Mouse (Mus musculus) lung, embryonic 16.5 days (tissue): Measurements from ENCODE around the gene Boc. TPM values are rescaled to one million over a fixed set of nuclear protein-coding genes. Genes with fewer than 3 reads are reported as not detected.

ENCODE experiments used
- ATAC-seq: fragments of 200-750 bp; cut with Nextera tagmentation; 2 replicates; pipeline ENCODE4 v1.8.0; 2017; ENCODE audit warnings: low read depth, mild to moderate bottlenecking, moderate library complexity
- H3K27ac ChIP-seq: fragments of 300-500 bp; sonication (generic); 2 replicates; pipeline ENCODE4 v1.5.1; 2014; ENCODE audit warnings: mild to moderate bottlenecking, control low read depth, low read length
- H3K27me3 ChIP-seq: fragments of 300-500 bp; sonication (generic); 2 replicates; pipeline ENCODE4 v1.6.1; 2014; ENCODE audit warnings: low read depth, low read length, mixed read lengths; ENCODE audit not compliant: control insufficient read depth, insufficient read depth
- H3K36me3 ChIP-seq: fragments of 300-500 bp; sonication (generic); 2 replicates; pipeline ENCODE4 v1.6.1; 2014; ENCODE audit warnings: low read length; ENCODE audit not compliant: control insufficient read depth, insufficient read depth
- H3K4me1 ChIP-seq: fragments of 300-500 bp; sonication (generic); replicated peaks from 2 replicates; pipeline ENCODE4 v1.6.1; 2014; ENCODE audit warnings: low read length, mixed read lengths; ENCODE audit not compliant: control insufficient read depth, insufficient read depth
- H3K4me2 ChIP-seq: fragments of 300-500 bp; sonication (generic); 2 replicates; pipeline ENCODE4 v1.6.1; 2014; ENCODE audit warnings: low read depth, low read length, control low read depth
- H3K4me3 ChIP-seq: fragments of 300-500 bp; sonication (generic); 2 replicates; pipeline ENCODE4 v1.5.1; 2014; ENCODE audit warnings: mild to moderate bottlenecking, low read length, control low read depth
- H3K9ac ChIP-seq: fragments of 300-500 bp; sonication (generic); 2 replicates; pipeline ENCODE4 v1.6.1; 2014; ENCODE audit warnings: low read length, control low read depth
- H3K9me3 ChIP-seq: fragments of 300-500 bp; sonication (generic); 2 replicates; pipeline ENCODE4 v1.6.1; 2016; ENCODE audit warnings: low read length; ENCODE audit not compliant: control insufficient read depth
- WGBS: fragments of 180-500 bp; shearing (Covaris S2); extraction: QIAGEN DNeasy Blood & Tissue Kit; methylation state at CpG from one replicate; pipeline ENCODE4 v1.1.7; 2014; 5-methylcytosine and 5-hydroxymethylcytosine counted together
- polyA plus RNA-seq: library from polyadenylated mRNA; unstranded; fragments of >200 nt; fragmentation: Nextera tagmentation; extraction: Ambion mirVana; gene quantifications from 2 replicates; pipeline ENCODE4 v1.2.1, GENCODE M21; 2015

Gene Boc
- polyA plus RNA-seq, result 29.7 and 32.0 TPM in 2 replicates

DNA sequence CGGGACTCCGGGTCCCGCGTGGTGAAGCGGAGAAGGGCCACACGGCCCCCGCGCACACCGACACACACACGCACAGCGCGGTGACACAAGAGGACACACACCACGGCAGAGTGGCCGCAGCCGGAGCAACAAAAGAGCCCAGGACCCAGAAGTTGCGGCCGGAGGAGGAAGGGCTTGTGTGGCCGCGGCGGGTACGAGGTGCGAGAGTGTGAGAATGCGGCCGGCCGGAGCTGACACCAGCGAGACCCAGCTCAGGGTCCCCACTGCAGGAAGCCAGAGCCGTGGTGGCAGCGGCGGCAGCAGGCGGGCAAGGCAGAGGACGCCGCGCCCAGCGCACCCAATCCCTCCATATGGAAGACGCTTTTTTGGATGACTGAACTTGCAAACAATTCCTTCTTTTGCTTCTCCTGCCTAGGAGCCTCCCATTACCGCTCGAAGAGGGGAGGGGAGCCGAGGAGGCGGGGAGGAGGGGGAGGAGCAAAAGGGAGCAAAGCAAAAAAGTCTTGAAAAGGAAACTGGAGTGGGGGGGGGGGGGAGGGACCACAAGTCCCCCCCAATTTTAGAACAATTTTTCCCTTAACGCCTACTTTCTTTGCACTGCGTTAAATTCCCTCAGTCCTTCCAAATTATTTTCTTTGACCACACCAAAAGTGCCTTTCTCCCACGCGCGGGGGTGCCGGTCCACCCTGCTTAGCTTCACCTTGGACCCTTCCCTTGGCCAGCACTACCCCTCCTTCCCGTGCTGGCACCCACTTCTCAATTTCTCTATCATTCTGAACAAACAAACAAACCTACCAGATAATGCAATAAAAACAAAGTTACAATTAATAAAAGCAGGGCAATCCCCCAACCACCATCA is at the start of gene Boc:
Boc (minus strand) TSS at position 427 of the 859 bp plus-strand sequence.
- H3K36me3 ChIP-seq, result no peaks in the 10 kb centered on the region
- peak within 1 kb of the TSS; percentile 81 for H3K4me3 ChIP-seq
- peaks cover 8% of the 10 kb centered on the region for H3K4me1 ChIP-seq
- WGBS, result under 1% methylated on average over 44 of the region's 46 CpGs
- H3K27me3 ChIP-seq, result no peaks in the 10 kb centered on the region
- H3K27ac ChIP-seq, result peak within 1 kb of the TSS; percentile 94
- H3K4me2 ChIP-seq, result peak within 1 kb of the TSS; percentile 78
- H3K9me3 ChIP-seq, result no peaks in the 10 kb centered on the region
- ATAC-seq, result peak; percentile 80
- peak within 1 kb of the TSS; percentile 99 for H3K9ac ChIP-seq

DNA sequence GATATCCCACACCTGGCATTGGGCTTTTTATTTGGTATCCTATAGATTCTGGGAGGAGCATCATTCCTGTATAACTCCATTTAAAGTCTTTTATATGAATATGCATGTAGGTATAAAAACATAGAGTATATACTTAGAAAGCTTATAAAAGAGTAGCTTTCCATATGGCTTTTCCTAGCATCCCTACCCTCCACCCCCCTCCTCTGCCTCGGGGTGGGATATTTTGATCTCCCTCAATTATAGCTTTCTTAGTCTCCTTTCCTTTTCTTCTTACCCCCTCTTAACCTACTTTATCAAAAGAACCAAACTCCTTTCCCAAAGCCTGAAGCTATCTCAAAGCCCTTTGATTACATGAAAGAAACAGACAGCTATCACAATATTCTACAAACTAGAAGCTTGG is 47.9 kb upstream of the Boc start:
- Histone ChIP-seq H3K4me3 (no peak overlapping the region), H3K4me1 (peaks cover 9% of the 10 kb centered on the region; the same call in 1 of the 2 replicates), H3K36me3 (no peaks in the 10 kb centered on the region), H3K27ac (no peak overlapping the region), H3K27me3 (no peaks in the 10 kb centered on the region), H3K9me3 (no peaks in the 10 kb centered on the region), H3K4me2 (no peak overlapping the region), H3K9ac (no peak overlapping the region)
- no peak for ATAC-seq
- 74% methylated on average over 1 of the region's 1 CpGs for WGBS

DNA sequence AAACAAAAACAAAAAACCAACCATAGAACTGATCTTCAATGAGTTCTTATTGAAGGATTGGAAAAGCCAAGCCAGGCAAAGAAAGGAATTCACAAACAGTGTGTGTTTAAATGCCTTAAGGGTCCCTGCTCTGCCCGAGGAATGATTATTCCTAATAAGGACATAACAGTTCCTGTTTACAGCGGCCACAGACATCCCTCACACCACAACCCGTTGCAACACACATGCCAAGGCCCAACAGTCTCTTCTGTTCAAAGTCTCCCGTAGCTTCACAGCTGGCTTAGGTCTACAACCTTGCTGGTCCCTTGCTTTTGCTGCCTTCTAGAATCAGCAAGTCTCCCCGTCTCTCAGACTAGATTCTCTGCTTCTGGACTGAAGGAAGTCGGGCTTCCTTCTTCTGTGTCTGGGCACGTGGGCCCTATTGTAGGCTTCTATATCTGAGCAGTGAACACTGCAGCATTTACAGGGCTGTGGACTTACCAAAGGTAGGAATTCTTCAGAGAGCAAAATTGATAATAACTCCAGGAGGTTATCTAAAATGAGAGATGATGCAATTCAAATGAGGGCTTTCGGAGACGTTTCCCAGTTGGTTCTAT is 45.4 kb upstream of the Boc start:
- Histone ChIP-seq H3K9me3 (no peaks in the 10 kb centered on the region), H3K27me3 (no peaks in the 10 kb centered on the region), H3K4me1 (peaks cover 14% of the 10 kb centered on the region; the same call in 1 of the 2 replicates), H3K9ac (no peak overlapping the region), H3K4me2 (no peak overlapping the region), H3K36me3 (no peaks in the 10 kb centered on the region), H3K4me3 (no peak overlapping the region), H3K27ac (no peak overlapping the region; the same call in 1 of the 2 replicates)
- peak; percentile 72; the same call in 1 of the 2 replicates for ATAC-seq
- whole genome bisulfite sequencing, result 34% methylated on average over 9 of the region's 9 CpGs

DNA sequence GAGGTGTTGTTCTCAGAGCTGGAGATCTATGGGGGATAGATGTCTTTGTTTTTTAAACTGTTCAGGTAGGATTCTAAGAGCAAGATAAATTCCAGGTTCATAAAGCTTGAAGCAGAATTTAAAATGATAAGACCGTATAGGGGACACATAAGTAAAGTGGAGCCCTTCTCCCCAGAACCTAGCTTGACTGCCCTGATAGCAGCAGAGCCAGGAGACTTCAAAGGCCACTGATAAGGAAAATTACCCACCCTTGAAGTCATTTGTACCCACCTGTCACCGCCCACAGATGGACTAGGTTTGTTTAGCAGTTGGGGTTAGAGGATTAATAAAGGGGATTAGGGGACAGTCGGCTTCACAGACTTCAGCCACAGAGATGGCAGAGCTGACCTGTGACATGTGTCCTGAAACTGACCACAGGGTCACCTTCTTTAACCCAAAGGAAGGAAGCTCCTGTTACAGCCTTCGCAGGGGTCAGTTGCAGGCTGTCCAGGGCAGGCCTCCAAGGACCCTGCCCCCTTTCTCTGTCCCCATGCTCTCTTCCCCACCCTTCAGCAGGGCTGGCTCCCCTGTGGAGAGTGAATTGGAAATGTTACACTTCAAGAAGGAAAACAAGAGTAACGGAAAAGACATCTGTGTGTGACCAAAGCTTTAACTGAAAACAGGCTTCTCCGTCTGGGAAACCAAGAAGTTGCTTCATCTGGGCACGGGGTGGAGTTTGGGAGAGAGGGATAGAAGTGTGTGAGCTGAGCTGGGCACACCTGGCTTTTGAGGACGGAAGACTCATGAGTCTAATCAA is 43.5 kb upstream of the Boc start:
- Histone ChIP-seq H3K9ac (no peak overlapping the region), H3K27me3 (no peaks in the 10 kb centered on the region), H3K4me3 (no peak overlapping the region), H3K27ac (no peak overlapping the region), H3K36me3 (no peaks in the 10 kb centered on the region), H3K4me1 (peaks cover 14% of the 10 kb centered on the region; the same call in 1 of the 2 replicates), H3K4me2 (no peak overlapping the region), H3K9me3 (no peaks in the 10 kb centered on the region)
- WGBS, result 41% methylated on average over 8 of the region's 8 CpGs
- no peak for ATAC-seq

DNA sequence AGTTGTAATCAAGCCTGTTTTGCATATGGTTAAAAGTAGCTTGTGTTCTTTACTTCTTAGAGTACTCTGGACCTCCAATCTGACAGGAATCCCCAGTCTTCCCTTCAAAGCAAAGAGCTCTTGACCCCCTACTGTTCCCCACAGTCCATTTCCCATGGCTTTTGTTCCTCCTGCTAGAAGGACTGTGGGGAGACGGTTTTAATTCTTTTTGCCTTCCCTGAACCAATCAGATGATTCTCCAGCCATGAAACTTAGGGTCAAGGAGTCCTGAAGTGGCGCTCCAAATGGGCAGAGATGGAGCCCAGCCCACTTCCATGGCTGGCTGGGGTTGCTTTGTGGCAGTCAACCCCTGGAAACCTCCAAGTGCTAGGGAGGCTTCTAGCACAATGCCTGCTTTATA is 42.5 kb upstream of the Boc start:
- peak; percentile 54; the same call in 1 of the 2 replicates for ATAC-seq
- no peak overlapping the region; the same call in 1 of the 2 replicates for H3K27ac ChIP-seq
- H3K27me3 ChIP-seq, result no peaks in the 10 kb centered on the region
- 45% methylated on average over 2 of the region's 2 CpGs for WGBS
- H3K36me3 ChIP-seq, result no peaks in the 10 kb centered on the region
- peaks cover 14% of the 10 kb centered on the region; the same call in 1 of the 2 replicates for H3K4me1 ChIP-seq
- no peaks in the 10 kb centered on the region for H3K9me3 ChIP-seq
- no peak overlapping the region for H3K4me2 ChIP-seq
- H3K4me3 ChIP-seq, result no peak overlapping the region
- H3K9ac ChIP-seq, result no peak overlapping the region

DNA sequence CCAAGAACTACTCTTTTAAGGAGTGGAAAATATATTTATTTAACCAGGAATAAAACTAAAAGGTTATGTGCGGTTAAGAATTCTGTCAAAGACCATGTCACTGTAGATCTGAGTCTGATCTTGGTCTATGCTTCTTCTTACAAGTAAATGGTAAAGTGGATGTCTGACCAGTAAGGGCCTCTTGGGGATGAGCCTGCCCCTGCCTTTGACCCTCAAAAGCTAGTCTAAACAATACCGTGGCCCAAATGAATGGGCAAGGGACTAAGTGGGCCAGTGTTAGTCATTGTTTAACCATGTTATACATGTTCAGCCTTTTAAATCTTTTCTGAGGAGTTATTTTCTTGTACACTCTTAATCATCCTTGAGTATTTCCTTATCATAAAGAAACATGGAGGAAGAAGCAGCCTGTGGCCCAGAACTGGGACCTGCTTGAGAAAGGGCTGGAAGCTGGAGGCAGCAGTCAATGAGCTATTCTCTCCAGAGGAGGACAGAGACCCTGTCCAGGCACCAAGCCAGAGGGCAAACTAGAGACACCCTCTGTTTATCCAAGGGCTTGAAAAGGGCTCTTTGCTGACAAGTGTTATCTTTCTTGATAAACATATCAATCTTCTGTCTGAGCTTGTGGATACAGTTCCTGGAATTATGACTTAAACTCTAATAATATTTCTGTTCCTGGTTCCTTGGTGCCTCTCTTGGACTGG is 38.6 kb upstream of the Boc start:
- ATAC-seq, result no peak
- WGBS, result 50% methylated on average over 2 of the region's 2 CpGs

DNA sequence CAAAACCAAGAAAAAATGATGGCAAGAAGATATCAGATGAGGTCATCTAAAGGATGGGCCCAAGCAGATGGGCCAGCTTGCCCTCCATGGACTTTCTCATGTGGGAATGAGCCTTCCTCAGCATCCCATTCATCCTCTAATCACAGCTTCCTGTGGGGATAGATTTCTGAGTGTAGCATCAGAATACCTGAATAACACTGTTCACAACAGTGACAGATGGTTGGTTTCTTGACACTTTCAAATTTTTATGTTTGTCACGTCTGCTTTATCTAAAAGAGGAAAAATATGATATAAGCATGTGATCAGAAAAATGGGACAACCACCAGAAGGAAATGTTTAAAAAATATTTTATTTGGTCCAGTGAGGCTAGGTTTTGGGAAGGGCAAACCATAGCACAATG is 30.8 kb upstream of the Boc start:
- no peaks in the 10 kb centered on the region for H3K9me3 ChIP-seq
- no peaks in the 10 kb centered on the region for H3K4me1 ChIP-seq
- WGBS, result 56% methylated on average over 1 of the region's 1 CpGs
- H3K36me3 ChIP-seq, result no peaks in the 10 kb centered on the region
- ATAC-seq, result no peak
- H3K9ac ChIP-seq, result no peak overlapping the region
- no peaks in the 10 kb centered on the region for H3K27me3 ChIP-seq
- no peak overlapping the region for H3K4me3 ChIP-seq
- H3K27ac ChIP-seq, result no peak overlapping the region
- H3K4me2 ChIP-seq, result no peak overlapping the region

More for the DNA sequence above, 38.6 kb upstream of the Boc start:
- no peak overlapping the region for H3K27ac ChIP-seq
- H3K36me3 ChIP-seq, result no peaks in the 10 kb centered on the region
- H3K4me2 ChIP-seq, result no peak overlapping the region
- H3K4me3 ChIP-seq, result no peak overlapping the region
- no peaks in the 10 kb centered on the region for H3K27me3 ChIP-seq
- H3K4me1 ChIP-seq, result peaks cover 8% of the 10 kb centered on the region; the same call in 1 of the 2 replicates
- H3K9ac ChIP-seq, result no peak overlapping the region
- H3K9me3 ChIP-seq, result no peaks in the 10 kb centered on the region

DNA sequence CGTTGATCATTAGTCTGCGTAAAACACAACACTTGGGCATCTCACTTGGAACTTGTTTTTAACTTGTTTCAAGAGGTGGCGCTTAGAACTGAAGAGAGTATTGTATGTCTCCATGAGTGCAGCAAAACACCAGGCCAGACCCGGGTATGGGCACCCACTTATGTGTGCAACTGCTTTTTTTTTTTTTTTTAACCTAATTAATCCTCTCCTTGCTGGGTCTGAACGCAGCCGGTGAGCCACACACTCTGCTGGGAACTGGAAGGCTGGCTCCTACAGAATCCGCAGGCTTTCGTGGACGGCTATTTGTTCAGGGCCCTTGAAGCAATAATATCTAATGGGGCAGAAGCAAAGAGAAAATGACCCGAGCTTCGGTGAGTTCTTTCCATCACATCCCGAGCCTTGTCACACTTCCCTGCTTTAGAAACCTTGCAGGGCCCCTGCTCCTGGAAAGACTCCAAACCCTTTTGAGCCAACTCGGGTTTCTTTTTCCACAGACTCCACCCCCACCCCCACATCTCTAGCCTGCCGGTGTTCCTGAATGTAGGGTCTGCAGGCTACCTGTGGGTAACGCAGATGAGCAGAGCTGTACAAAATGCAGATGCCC is 20.8 kb upstream of the Boc start:
- Histone ChIP-seq H3K9ac (no peak overlapping the region), H3K4me2 (peak overlapping the region; percentile 26), H3K9me3 (no peaks in the 10 kb centered on the region), H3K27me3 (no peaks in the 10 kb centered on the region), H3K4me1 (peaks cover 3% of the 10 kb centered on the region; the same call in 1 of the 2 replicates), H3K36me3 (no peaks in the 10 kb centered on the region), H3K27ac (no peak overlapping the region), H3K4me3 (no peak overlapping the region)
- 23% methylated on average over 15 of the region's 15 CpGs for WGBS
- no peak for ATAC-seq
